In the genomic region with DNA sequence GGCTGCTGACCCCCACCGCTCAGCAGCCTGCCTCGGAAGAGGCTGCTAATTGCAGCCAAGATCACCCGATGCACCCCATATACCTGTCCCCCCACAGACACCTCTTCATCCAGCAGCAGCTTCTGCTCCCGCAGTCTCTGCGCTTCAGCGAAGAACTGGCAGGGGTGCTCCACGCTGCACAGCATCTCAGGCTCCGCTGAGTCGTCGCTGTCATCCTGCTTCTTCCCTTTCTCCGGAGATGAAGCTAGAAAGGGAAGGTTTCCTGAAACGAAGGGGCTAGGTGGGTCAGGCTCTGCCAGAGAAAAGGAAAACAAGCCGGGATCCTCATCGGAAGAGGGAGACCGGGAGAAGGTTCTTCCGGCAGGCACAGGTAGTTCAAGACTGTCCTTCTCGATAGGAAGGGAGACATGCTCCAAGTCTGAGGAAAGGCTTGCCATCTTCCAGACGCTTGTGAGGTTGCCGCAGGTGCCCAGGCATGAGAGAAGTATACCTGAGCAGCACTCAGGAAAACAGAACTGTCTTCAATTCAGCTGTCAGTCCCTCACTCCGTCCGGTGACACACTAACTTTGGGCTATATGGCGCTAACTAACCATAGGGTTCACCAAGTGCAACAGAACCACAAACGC, we compare ENCODE assay signal across 8 mouse cellular contexts. TPM values are rescaled to one million over a fixed set of nuclear protein-coding genes. Genes with fewer than 3 reads are reported as not detected.
DNase-seq lines count a peak whose midpoint lies in the region; ATAC-seq and TF ChIP-seq lines count a peak whose summit lies in the region.

No protein-coding gene starts in this region.

- ATAC-seq in kidney, postnatal 0 days (replicated peaks; ENCODE audit: low FRiP score, low read depth), result 0 out of 2 replicates have a peak, but pooled peaks have one; percentile 50
- no peak; the same call in 1 of the 2 replicates for ATAC-seq in forebrain, embryonic 12.5 days (ENCODE audit: low FRiP score)
- ATAC-seq in intestine, postnatal 0 days, result no peak

- no peaks in the 10 kb centered on the region for H3K27me3 ChIP-seq in kidney, postnatal 0 days (ENCODE audit: insufficient read depth, low read length)
- peaks cover 26% of the 10 kb centered on the region for H3K27me3 ChIP-seq in forebrain, embryonic 12.5 days
- H3K27me3 ChIP-seq in intestine, postnatal 0 days (replicated peaks; ENCODE audit: control insufficient read depth, insufficient read depth, low read length), result no peaks in the 10 kb centered on the region
- H3K27me3 ChIP-seq in midbrain, embryonic 10.5 days (ENCODE audit: low read depth, poor library complexity, severe bottlenecking), result peaks cover 33% of the 10 kb centered on the region

- TF ChIP-seq POLR2A in bone marrow macrophage, adult 2 months (IDR thresholded peaks at IDR 0.05; ENCODE audit: borderline replicate concordance, low read depth, low read length), result no peak

- H3K9ac ChIP-seq in kidney, postnatal 0 days (ENCODE audit: low read depth, low read length), result peak overlapping the region; percentile 46
- peak overlapping the region; percentile 51 for H3K9ac ChIP-seq in forebrain, embryonic 12.5 days
- 0 out of 2 replicates have a peak overlapping the region, but pooled peaks have one; percentile 34 for H3K9ac ChIP-seq in intestine, postnatal 0 days (ENCODE audit: low read depth, low read length)

- TF ChIP-seq CTCF in kidney, postnatal 0 days (IDR thresholded peaks at IDR 0.05; ENCODE audit: low read depth), result no peak
- TF ChIP-seq CTCF in bone marrow macrophage, adult 2 months (IDR thresholded peaks at IDR 0.05; ENCODE audit: low read depth, low read length), result no peak
- TF ChIP-seq CTCF in intestine, postnatal 0 days (IDR thresholded peaks at IDR 0.05; ENCODE audit: low read depth), result no peak

- peak; percentile 12 for DNase-seq in kidney, postnatal 0 days (ENCODE audit: low spot score)
- DNase-seq in kidney, adult 9 months, result no peak
- peak; percentile 36 for DNase-seq in midbrain, embryonic 10.5 days (ENCODE audit: low spot score)
- DNase-seq in natural killer cell, adult 2 months (ENCODE audit: low spot score in 2 of 2), result no peak
- no peak for DNase-seq in ovary, postnatal 10 days (ENCODE audit: low spot score)

- no peaks in the 10 kb centered on the region for H3K36me3 ChIP-seq in kidney, postnatal 0 days (ENCODE audit: insufficient read depth, low read length)
- no peaks in the 10 kb centered on the region for H3K36me3 ChIP-seq in forebrain, embryonic 12.5 days (replicated peaks)
- H3K36me3 ChIP-seq in intestine, postnatal 0 days (ENCODE audit: control insufficient read depth, insufficient read depth), result no peaks in the 10 kb centered on the region
- no peaks in the 10 kb centered on the region for H3K36me3 ChIP-seq in midbrain, embryonic 10.5 days

- peak overlapping the region; percentile 63 for H3K4me2 ChIP-seq in kidney, postnatal 0 days (ENCODE audit: low read length)
- H3K4me2 ChIP-seq in forebrain, embryonic 12.5 days, result peak overlapping the region; percentile 73
- H3K4me2 ChIP-seq in intestine, postnatal 0 days (replicated peaks; ENCODE audit: low read depth), result peak overlapping the region; percentile 76

- H3K4me3 ChIP-seq in kidney, postnatal 0 days (replicated peaks; ENCODE audit: low read depth, low read length), result peak overlapping the region; percentile 29
- peak overlapping the region; percentile 54 for H3K4me3 ChIP-seq in bone marrow macrophage, adult 2 months (ENCODE audit: insufficient read depth, low read length)
- peak overlapping the region; percentile 40 for H3K4me3 ChIP-seq in forebrain, embryonic 12.5 days (replicated peaks)
- peak overlapping the region; percentile 35 for H3K4me3 ChIP-seq in intestine, postnatal 0 days (ENCODE audit: low read depth, low read length)
- H3K4me3 ChIP-seq in midbrain, embryonic 10.5 days, result peak overlapping the region; percentile 56

- no peaks in the 10 kb centered on the region for H3K9me3 ChIP-seq in kidney, postnatal 0 days (replicated peaks; ENCODE audit: low read length)
- no peaks in the 10 kb centered on the region for H3K9me3 ChIP-seq in forebrain, embryonic 12.5 days
- H3K9me3 ChIP-seq in intestine, postnatal 0 days (ENCODE audit: control insufficient read depth), result no peaks in the 10 kb centered on the region
- H3K9me3 ChIP-seq in midbrain, embryonic 10.5 days (replicated peaks), result no peaks in the 10 kb centered on the region

- no peak overlapping the region for H3K27ac ChIP-seq in kidney, postnatal 0 days
- H3K27ac ChIP-seq in bone marrow macrophage, adult 2 months (ENCODE audit: insufficient read depth, low read depth, low read length), result peak overlapping the region; percentile 97
- H3K27ac ChIP-seq in forebrain, embryonic 12.5 days, result no peak overlapping the region
- no peak overlapping the region for H3K27ac ChIP-seq in intestine, postnatal 0 days (ENCODE audit: low read depth, low read length)
- peak overlapping the region; percentile 47 for H3K27ac ChIP-seq in midbrain, embryonic 10.5 days (replicated peaks)

- H3K4me1 ChIP-seq in kidney, postnatal 0 days (replicated peaks; ENCODE audit: insufficient read depth, low read length), result no peaks in the 10 kb centered on the region
- peaks cover 49% of the 10 kb centered on the region for H3K4me1 ChIP-seq in bone marrow macrophage, adult 2 months (ENCODE audit: control insufficient read depth, insufficient read depth, low read length)
- peaks cover 14% of the 10 kb centered on the region for H3K4me1 ChIP-seq in forebrain, embryonic 12.5 days
- H3K4me1 ChIP-seq in intestine, postnatal 0 days (replicated peaks; ENCODE audit: control insufficient read depth, insufficient read depth, low read length), result no peaks in the 10 kb centered on the region; the same call in 1 of the 2 replicates
- H3K4me1 ChIP-seq in midbrain, embryonic 10.5 days, result peaks cover 17% of the 10 kb centered on the region

- WGBS in kidney, postnatal 0 days, result 18% methylated on average over 23 of the region's 23 CpGs
- 18% methylated on average over 23 of the region's 23 CpGs for WGBS in forebrain, embryonic 12.5 days
- WGBS in intestine, postnatal 0 days, result 25% methylated on average over 23 of the region's 23 CpGs
- 19% methylated on average over 23 of the region's 23 CpGs for WGBS in midbrain, embryonic 10.5 days

RNA-seq across cellular contexts. Expression of gene Klhl33, which starts 0.4 kb away (rescaled TPM):
- 0.24 and 0.37 TPM in 2 replicates for polyA plus RNA-seq in kidney, postnatal 0 days (2015; fragmentation: Nextera tagmentation; extraction: Ambion mirVana)
- 2.0 and 2.1 TPM in 2 replicates for polyA plus RNA-seq in bone marrow macrophage, adult 2 months (2012; ENCODE audit: insufficient read depth, insufficient read length, missing spikeins)
- polyA plus RNA-seq in forebrain, embryonic 12.5 days (2016; fragmentation: Nextera tagmentation; extraction: Ambion mirVana), result 0.08 and 0.10 TPM in 2 replicates
- 0.09 and 0.17 TPM in 2 replicates for polyA plus RNA-seq in intestine, postnatal 0 days (2015; fragmentation: Nextera tagmentation; extraction: Ambion mirVana)
- polyA plus RNA-seq in midbrain, embryonic 10.5 days (2016; fragmentation: Nextera tagmentation; extraction: Ambion mirVana), result 0.12 and 0.14 TPM in 2 replicates

RNA-seq across cellular contexts. Expression of gene Tep1, which starts 26.5 kb away (rescaled TPM):
- 8.4 and 10.9 TPM in 2 replicates for polyA plus RNA-seq in kidney, postnatal 0 days (2015; fragmentation: Nextera tagmentation; extraction: Ambion mirVana)
- polyA plus RNA-seq in bone marrow macrophage, adult 2 months (2012; ENCODE audit: insufficient read depth, insufficient read length, missing spikeins), result 206 and 269 TPM in 2 replicates
- 4.5 and 4.9 TPM in 2 replicates for polyA plus RNA-seq in forebrain, embryonic 12.5 days (2016; fragmentation: Nextera tagmentation; extraction: Ambion mirVana)
- polyA plus RNA-seq in intestine, postnatal 0 days (2015; fragmentation: Nextera tagmentation; extraction: Ambion mirVana), result 23.7 and 23.8 TPM in 2 replicates
- 3.9 and 5.0 TPM in 2 replicates for polyA plus RNA-seq in midbrain, embryonic 10.5 days (2016; fragmentation: Nextera tagmentation; extraction: Ambion mirVana)

RNA-seq across cellular contexts. Expression of gene Osgep, which starts 27.8 kb away (rescaled TPM):
- polyA plus RNA-seq in kidney, postnatal 0 days (2015; fragmentation: Nextera tagmentation; extraction: Ambion mirVana), result 122 and 138 TPM in 2 replicates
- 51.1 and 57.9 TPM in 2 replicates for polyA plus RNA-seq in bone marrow macrophage, adult 2 months (2012; ENCODE audit: insufficient read depth, insufficient read length, missing spikeins)
- 141 TPM in 2 replicates for polyA plus RNA-seq in forebrain, embryonic 12.5 days (2016; fragmentation: Nextera tagmentation; extraction: Ambion mirVana)
- polyA plus RNA-seq in intestine, postnatal 0 days (2015; fragmentation: Nextera tagmentation; extraction: Ambion mirVana), result 56.8 and 57.8 TPM in 2 replicates
- 192 TPM in 2 replicates for polyA plus RNA-seq in midbrain, embryonic 10.5 days (2016; fragmentation: Nextera tagmentation; extraction: Ambion mirVana)

RNA-seq across cellular contexts. Expression of gene Apex1, which starts 27.9 kb away (rescaled TPM):
- polyA plus RNA-seq in kidney, postnatal 0 days (2015; fragmentation: Nextera tagmentation; extraction: Ambion mirVana), result 211 and 212 TPM in 2 replicates
- 16.7 and 21.3 TPM in 2 replicates for polyA plus RNA-seq in bone marrow macrophage, adult 2 months (2012; ENCODE audit: insufficient read depth, insufficient read length, missing spikeins)
- 346 and 350 TPM in 2 replicates for polyA plus RNA-seq in forebrain, embryonic 12.5 days (2016; fragmentation: Nextera tagmentation; extraction: Ambion mirVana)
- 71.0 and 74.1 TPM in 2 replicates for polyA plus RNA-seq in intestine, postnatal 0 days (2015; fragmentation: Nextera tagmentation; extraction: Ambion mirVana)
- polyA plus RNA-seq in midbrain, embryonic 10.5 days (2016; fragmentation: Nextera tagmentation; extraction: Ambion mirVana), result 412 and 447 TPM in 2 replicates

RNA-seq across cellular contexts. Expression of gene Pip4p1, which starts 33.8 kb away (rescaled TPM):
- polyA plus RNA-seq in kidney, postnatal 0 days (2015; fragmentation: Nextera tagmentation; extraction: Ambion mirVana), result 49.5 and 52.6 TPM in 2 replicates
- polyA plus RNA-seq in bone marrow macrophage, adult 2 months (2012; ENCODE audit: insufficient read depth, insufficient read length, missing spikeins), result 131 and 158 TPM in 2 replicates
- polyA plus RNA-seq in forebrain, embryonic 12.5 days (2016; fragmentation: Nextera tagmentation; extraction: Ambion mirVana), result 67.3 and 73.1 TPM in 2 replicates
- polyA plus RNA-seq in intestine, postnatal 0 days (2015; fragmentation: Nextera tagmentation; extraction: Ambion mirVana), result 51.2 and 51.4 TPM in 2 replicates
- polyA plus RNA-seq in midbrain, embryonic 10.5 days (2016; fragmentation: Nextera tagmentation; extraction: Ambion mirVana), result 50.4 and 55.6 TPM in 2 replicates

Comparison
In these comparisons a context has a peak if more than half of its experiments do, and no peak if none do; other contexts are left out.
1. DNase-seq: peak in kidney, postnatal 0 days (single experiment) and midbrain, embryonic 10.5 days (single experiment); none in kidney, adult 9 months (single experiment), natural killer cell, adult 2 months (0 of 2) and ovary, postnatal 10 days (single experiment).
2. H3K27ac ChIP-seq: peak in bone marrow macrophage, adult 2 months (single experiment) and midbrain, embryonic 10.5 days (single experiment); none in kidney, postnatal 0 days (single experiment), forebrain, embryonic 12.5 days (single experiment) and intestine, postnatal 0 days (single experiment).
3. Peak in every context shown above with its lines, with median percentiles within 50 percentile points of each other: H3K4me2 ChIP-seq, H3K4me3 ChIP-seq and H3K9ac ChIP-seq.